Mouse (Mus musculus) cerebellum, adult 9-11 months (tissue): Measurements from ENCODE around the gene Fundc1.
"Not testable (repeated sequence)": the region's sequence is repeated elsewhere in the genome, so short reads cannot be mapped to it uniquely, and the experiment has no call there.

Experiments
- DNase-seq: peaks from one replicate; pipeline ENCODE4 v3.0.0; 2022

Fundc1 gene

GRCm38 (mm10) chrX:17571621-17572459 lies at the start of gene Fundc1:
TSS of gene Fundc1 (minus strand) at chrX:17572325.
- peak; percentile 96 for DNase-seq

- DNase-seq, result no peak
These were observed 39.1 kb upstream of the Fundc1 start for GRCm38 (mm10) chrX:17611253-17611652.

GRCm38 (mm10) chrX:17608763-17609162 lies 36.6 kb upstream of the Fundc1 start:
- no peak for DNase-seq

GRCm38 (mm10) chrX:17607668-17608067 lies 35.5 kb upstream of the Fundc1 start:
- DNase-seq, result no peak

- DNase-seq, result no peak
These were observed 21.2 kb upstream of the Fundc1 start for GRCm38 (mm10) chrX:17593331-17593730.

- DNase-seq, result peak; percentile 87
These were observed 18.6 kb upstream of the Fundc1 start for GRCm38 (mm10) chrX:17590745-17591144.

- DNase-seq, result no peak
These were observed 879 bp downstream of the Fundc1 start for GRCm38 (mm10) chrX:17571271-17571620.

- DNase-seq, result no peak
These were observed 3.5 kb downstream of the Fundc1 start for GRCm38 (mm10) chrX:17568670-17569069.

GRCm38 (mm10) chrX:17565743-17566142 lies 6.4 kb downstream of the Fundc1 start:
- DNase-seq, result no peak

GRCm38 (mm10) chrX:17564732-17565131 lies 7.4 kb downstream of the Fundc1 start:
- DNase-seq, result no peak

GRCm38 (mm10) chrX:17558746-17559145 lies 13.4 kb downstream of the Fundc1 start:
- DNase-seq, result no peak

GRCm38 (mm10) chrX:17554488-17554887 lies 17.6 kb downstream of the Fundc1 start:
- no peak for DNase-seq

- DNase-seq, result not testable (repeated sequence)
These were observed 20.5 kb downstream of the Fundc1 start for GRCm38 (mm10) chrX:17551586-17551985.

GRCm38 (mm10) chrX:17547143-17547806 lies 24.9 kb downstream of the Fundc1 start:
- DNase-seq, result no peak

GRCm38 (mm10) chrX:17544860-17545492 lies 27.1 kb downstream of the Fundc1 start:
- DNase-seq, result peak; percentile 53

GRCm38 (mm10) chrX:17537701-17538100 lies 34.4 kb downstream of the Fundc1 start:
- DNase-seq, result no peak

- no peak for DNase-seq
These were observed 45.1 kb downstream of the Fundc1 start for GRCm38 (mm10) chrX:17527008-17527407.

- no peak for DNase-seq
These were observed 50.9 kb downstream of the Fundc1 start for GRCm38 (mm10) chrX:17521221-17521716.

GRCm38 (mm10) chrX:17520086-17520485 lies 52.0 kb downstream of the Fundc1 start:
- DNase-seq, result peak; percentile 28

- DNase-seq, result no peak
These were observed 58.1 kb downstream of the Fundc1 start for GRCm38 (mm10) chrX:17514012-17514411.

GRCm38 (mm10) chrX:17512021-17512602 lies 60.0 kb downstream of the Fundc1 start:
- DNase-seq, result no peak
